Mouse (Mus musculus): Measurements from ENCODE around the gene Olfr1507.

Olfr1507 gene

DNA sequence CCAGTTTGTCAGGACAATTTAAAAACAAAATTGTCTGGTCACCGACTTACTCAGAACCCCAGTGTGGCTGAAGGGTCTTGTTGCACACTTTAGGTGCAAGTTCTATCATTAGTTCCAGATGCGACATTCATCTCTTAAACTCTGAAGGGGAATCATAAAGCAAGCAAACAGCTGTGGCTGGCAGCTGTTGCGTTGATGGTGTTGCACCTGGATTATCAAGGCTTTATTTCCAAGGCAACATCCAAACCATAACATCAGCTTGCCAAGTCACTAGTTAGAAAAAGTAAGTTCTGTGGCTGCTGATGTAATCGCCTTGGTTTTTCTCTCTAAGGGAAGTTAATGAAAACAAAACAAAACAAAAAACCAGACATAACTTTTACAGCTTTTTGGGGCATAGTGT is at the start of gene Olfr1507:
Olfr1507 (minus strand) TSS at position 234 of the 400 bp plus-strand sequence.
- DNase-seq (ENCODE audit: low spot score), result no peak

DNA sequence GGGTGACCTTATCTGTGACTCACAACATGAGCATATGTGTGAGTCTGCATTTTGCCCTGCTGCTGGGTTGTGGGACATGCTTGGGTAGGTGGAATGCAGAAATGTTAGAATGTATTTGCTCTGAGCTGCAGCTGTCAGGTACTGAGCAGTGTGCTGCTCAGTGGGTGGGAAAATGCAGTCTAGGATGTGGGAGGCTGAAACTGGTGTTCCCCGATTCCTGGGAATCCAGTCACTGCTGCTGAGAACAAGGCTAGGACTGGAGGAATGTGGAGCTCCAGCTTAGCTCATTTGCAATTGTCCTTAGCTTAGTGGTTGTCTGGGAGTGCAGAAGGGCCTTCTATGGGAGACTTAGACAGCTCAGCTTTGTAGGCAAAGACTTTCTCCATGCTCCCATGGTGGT is 37.8 kb upstream of the Olfr1507 start:
- no peak for DNase-seq (ENCODE audit: low spot score)

DNA sequence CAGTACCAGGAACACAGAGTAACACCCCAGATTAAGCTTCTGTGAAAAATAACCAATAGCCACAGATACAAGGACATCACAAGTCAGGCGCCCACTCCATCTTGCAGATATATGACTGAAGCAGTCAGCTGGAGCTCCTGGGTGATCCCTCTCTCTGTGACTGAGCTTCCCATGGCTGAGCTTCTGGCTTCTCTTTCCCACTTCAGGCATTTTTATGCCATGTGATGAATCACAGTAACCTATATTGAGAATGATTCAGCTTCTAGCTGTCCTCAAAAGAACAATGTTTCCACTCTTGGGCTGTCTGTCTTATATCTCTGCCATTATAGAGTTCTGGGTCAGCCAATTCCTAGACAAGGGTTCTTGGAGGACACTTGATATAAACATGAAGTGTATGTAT is 29.4 kb upstream of the Olfr1507 start:
- no peak for DNase-seq (ENCODE audit: low spot score)

DNA sequence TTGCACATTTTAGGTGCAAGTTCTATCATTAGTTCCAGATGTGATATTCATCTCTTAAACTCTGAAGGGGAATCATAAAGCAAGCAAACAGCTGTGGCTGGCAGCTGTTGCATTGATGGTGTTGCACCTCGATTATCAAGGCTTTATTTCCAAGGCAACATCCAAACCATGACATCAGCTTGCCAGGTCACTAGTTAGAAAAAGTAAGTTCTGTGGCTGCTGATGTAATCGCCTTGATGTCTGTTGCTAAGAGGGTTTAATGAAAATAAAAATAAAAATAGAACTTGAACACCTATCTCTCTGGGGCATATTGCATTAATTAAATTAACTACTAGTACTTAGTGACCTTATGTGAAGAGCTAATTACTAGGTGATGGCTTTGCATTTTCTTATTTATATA is 28.2 kb downstream of the Olfr1507 start, which contains the start of gene Olfr1508:
Olfr1508 (minus strand) TSS at position 101 of the 400 bp plus-strand sequence.
- no peak for DNase-seq (ENCODE audit: low spot score)

DNA sequence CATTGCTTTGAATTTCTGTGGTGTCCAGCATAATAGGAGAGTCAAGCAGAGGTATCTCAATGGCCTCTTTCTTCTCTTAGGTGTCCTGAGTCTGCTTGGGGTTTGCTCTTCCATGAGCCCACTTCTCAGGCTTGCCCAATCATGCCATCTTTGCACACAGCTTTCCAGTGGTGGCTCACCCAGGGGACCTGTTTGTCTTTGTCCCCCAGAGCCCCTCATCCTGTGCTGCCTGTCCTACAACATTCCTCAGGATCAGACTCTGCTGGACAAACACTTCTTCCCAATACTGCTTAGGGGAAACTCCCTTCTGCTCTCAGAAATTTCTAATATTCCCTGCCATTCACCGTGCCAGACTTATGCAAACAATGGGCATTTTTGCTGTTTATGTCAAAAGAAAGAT is 29.8 kb downstream of the Olfr1507 start:
- no peak for DNase-seq (ENCODE audit: low spot score)

DNA sequence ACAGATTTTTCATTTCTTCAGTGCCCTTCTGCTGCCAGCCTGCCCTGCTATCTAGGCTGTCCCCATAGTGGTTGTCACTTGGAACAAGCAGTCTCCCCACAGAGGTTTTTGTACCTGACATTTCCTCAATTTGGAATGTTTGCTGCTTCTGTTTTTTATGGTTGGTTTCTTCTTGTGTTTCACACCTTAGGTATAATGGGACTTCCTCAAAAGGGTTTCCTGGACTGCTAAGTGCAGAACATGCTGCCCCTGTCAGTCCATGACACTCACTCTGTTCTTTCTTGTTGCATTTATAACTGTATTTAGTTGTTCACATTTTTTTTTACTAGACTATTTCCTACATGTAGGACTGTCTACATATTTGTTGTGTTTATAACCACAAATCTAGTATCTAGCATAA is 33.6 kb downstream of the Olfr1507 start:
- DNase-seq (ENCODE audit: low spot score), result no peak

DNA sequence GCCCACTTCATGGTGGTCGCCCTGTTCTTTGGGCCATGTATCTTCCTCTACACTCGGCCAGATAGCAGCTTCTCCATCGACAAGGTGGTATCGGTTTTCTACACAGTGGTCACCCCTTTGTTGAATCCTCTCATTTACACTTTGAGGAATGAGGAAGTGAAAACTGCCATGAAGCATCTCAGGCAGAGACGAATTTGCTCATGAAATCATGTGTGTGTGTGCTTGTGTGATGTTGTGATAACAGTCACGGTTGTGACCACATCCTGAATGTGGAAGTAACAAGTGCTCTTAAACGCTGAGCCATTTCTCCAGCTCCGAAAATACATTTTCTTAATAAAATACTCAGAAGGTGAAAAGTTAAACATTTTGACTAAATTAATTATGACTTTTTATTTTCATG is 44.4 kb downstream of the Olfr1507 start:
- no peak for DNase-seq (ENCODE audit: low spot score)

DNA sequence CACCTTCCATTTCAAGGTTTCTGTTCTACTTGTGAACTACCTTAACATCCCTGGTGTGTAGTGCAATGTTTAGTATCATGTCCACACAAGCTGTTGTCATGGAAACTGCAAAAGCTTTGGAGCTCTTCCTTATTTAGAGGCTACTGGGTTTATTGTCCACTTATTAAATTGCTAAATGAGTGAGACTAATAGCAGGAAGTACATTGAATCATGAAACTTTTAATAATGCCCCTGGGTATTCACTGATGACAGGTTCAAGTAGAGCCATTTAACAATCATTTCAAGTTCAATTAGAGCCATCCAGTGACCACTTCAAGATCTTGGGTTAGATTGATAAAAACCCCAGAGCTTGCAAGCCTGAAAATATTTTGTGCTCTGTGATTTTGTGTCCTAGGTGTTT is 52.9 kb downstream of the Olfr1507 start, which contains the start of gene Olfr1509:
Olfr1509 (plus strand) TSS at position 301 of the 400 bp plus-strand sequence.
- no peak for DNase-seq (ENCODE audit: low spot score)
